Mouse (Mus musculus) spleen, postnatal 4 days (tissue): ENCODE measurements at regions not wholly inside any gene's neighbourhood (a gene's known extent, or its start where the extent isn't known, plus 50 kb on each side); places are given as distances from the start of the nearest gene placed in this dataset.
"Not testable (repeated sequence)": the region's sequence is repeated elsewhere in the genome, so short reads cannot be mapped to it uniquely, and the experiment has no call there.

Experiments
- DNase-seq, 2 experiments: peaks; one replicate each; pipeline ENCODE4 v3.0.0; 2022; ENCODE audit warnings: low spot score in 2 of 2

DNA sequence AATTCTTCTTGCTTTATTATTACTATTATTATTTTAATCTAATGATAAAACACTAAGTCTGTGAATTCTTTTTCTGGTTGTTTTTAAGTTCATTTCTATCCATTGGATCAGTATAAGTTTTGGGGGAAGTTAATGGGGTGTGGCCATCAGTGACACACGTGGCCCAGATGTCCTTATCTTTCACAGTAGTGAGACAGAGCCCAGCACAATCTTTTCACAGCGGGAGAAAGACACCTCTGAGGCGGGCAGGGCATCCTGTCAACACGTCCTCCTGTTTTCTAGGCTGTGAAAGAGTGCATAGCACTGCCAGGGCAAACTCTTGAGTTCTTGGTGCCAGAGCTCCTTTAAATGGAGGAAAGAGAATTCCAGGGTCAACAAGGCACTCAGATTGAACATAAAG, 162.1 kb downstream of the Ifng start:
- no peak for DNase-seq

GRCm38 (mm10) chr10:118603857-118604414, 163.1 kb downstream of the Ifng start:
- no peak for DNase-seq

DNA sequence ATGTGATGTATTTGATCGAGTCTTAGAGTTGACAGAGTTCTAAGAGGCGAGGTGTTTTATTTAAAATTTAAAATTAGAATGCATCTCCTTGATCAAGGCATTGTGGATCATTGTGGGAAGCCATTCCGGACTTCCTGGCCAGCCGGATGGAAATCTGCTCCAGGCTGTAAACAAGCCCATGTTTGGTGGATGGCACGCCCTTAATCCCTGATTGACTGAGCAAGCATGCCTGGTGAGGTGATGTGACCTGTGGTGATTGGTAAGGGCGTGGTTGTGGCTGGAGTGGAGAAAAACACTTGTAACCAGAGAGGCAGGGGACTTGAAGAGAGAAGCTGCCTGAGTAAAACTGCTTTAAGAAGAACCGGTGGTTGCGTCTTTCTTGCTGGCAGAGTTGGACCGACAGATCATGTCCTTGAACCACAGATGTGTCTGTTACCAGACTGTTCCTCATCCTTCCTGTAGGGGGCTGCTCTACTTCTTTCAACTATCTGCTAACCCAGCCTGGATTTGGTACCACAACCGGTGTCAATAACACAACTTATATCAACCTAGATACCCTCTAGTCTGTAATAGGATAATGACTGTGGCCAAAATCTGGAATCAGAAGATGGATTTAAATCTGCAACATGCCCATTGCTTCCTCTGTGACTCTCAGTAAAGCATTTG, 164.4 kb downstream of the Ifng start:
- no peak for DNase-seq

DNA sequence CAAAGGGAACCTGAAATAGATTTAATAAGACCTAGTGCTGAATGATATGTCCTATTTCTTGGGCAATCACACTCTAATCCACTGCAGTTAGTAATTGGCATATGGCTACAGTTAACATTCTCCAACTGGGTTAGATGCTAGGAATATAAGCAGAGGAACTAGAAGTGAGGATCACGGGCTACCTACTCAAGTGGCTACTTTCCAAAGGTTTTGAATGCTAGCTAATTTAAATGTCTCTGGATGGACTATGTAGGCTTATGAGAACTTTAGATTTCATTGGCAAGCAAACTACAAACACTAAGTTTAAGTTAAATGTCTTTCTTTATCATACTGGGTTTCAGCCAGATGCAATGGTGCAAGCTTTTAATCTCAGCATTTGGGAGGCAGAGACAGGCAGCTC, 166.6 kb downstream of the Ifng start:
- DNase-seq = no peak

- no peak for DNase-seq
Observed at GRCm38 (mm10) chr10:118608376-118609145, 167.7 kb downstream of the Ifng start.

DNA sequence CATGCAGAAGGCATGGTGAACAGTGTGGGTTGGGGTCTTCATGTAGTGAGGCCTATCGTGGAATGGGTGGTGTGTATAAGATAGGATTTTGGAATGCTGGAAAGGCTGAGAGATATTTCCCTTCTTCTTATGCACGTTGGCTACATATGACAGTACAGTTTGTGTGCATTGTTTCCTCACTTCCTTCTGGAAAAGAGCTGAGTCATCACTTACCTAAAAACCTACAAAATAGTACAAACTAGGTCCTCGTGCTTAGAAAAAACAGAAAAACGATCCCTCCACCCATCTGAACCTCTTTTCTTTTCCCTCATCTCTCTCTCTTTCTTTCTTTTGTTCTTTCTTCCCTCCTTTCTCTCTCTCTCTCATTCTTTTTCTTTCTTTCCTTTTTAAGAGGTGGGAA, 168.3 kb downstream of the Ifng start:
- DNase-seq = no peak

DNA sequence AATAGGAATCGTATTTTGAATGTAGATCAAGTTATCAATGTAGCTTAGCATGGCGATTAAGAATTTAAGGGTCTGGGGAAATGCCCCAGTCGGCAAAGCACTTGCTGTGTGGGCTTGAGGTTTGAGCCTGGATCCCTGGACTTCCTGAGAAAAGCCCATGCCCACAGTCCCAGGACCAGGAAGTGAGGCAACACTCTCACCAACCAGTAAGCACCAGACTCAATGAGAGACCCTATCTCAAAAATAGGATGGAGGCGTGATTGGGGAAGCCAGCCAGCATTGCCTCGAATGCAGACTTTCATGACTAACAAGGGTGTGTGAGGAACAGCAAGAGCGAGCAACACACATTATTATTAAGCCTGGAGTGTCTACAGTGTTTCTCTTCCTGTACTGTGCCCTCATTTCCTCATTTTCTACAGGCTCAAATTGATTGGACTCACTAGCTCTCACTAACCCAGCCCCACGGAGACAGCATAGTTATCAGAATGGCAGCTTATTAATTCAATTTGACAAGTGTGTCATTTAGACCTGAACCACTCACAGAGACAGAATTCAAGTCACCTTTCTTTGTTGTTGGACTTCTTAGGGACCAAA, 170.1 kb downstream of the Ifng start:
- no peak for DNase-seq

DNA sequence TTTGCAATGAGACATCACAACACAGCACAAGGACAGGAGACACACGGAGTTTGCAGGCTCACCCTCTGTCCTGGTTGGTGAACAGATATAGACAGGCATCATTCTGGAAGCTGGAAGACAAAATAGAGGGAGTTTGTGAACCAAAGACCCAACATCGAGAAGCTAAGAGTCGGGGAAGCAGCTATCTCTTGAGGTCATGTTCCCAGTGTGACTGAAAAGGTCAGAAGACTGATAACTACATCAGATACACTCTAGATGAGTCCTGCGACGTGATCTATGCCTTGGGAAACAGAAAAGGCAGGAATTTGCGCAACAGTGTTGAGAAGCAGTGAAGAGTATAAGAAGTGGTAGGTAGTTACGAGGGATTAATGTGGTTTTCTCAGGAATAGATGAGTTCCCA, 171.2 kb downstream of the Ifng start:
- no peak for DNase-seq

DNA sequence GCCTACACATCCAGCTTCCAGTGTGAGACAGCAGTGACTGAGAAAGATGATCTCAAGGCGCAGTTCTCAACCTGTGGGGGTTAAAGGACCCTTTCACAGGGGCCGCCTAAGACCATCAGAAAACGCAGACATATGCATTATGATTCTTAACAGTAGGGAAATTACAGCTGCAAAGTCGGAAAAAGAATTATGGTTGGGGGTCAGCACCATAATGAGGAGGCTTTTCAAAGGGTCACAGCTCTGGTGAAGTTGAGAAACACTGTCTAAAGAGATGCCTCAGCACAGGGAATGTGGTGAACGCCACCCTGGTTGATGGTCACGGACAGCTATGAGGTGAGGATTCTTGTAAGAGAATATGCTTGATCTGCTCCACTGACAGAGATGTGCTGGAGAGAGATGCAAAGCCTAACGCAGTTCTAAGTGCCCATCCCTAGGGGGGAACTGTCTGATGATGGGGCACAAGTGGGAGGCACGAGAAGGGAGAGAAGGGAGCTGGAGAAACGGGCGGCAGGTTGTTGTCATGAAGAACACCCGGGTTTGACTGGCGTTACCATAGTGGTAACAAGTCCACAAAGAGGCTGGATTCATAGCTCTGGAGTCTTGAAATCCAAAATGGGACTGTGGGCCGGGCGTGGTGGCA, 172.3 kb downstream of the Ifng start:
- no peak for DNase-seq

DNA sequence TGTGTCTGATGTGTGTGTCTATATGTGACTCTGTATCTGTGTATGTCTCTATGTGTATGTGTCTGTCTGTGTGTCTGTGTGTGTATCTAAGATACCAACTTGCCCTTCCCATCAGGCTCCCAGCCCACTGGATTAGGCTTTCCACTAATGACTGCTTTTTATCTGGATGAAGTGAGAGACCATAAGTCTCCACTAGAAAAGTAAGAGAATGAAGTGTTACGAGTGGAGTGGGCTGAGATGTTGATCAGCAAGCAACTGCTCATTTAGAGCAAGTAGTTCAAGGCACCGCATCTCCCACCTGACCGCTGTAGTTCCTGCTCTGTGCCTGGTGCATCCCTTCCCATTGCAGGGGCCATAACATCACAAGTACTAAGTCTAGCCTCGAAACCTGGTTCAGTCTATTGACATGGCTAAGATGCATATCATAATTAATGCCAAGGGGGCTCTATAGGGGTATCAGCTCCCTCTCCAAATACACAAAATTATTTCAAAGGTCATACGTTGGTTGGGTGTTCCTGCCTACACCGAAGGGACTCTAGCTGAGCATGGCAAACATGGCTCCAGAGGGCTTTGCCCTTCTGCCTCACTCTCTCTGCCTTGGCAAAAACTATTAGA, 173.5 kb downstream of the Ifng start:
- DNase-seq = no peak

GRCm38 (mm10) chr10:118615131-118616020, 174.5 kb downstream of the Ifng start:
- DNase-seq = no peak

DNA sequence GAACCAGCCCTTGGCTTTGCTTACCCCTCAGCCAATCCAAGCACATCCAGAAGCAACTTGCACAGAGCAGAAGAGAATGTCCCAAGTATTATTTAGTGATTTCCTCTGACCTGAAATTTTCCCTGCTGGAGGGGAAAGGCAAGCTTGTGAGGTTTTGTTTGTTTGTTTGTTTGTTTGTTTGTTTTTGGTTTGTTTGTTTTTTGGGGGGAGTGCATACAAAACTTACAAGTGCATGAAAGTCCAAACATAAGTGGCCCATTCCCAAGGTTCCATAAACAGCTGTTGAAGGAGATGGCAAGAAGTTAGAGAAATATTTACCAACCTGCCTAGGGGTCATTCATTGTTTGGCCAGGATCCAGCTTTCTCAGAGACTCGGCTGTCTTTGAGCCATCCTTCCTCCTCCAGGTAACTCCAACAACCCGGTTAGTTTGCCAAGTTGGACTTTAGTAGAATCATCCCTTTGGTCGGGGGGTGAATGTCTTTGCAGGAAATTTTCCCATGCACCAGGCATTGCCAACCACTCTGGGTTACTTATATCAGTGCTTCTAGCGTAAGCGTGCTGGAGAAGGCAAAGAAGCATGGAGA, 175.3 kb downstream of the Ifng start:
- DNase-seq = no peak

GRCm38 (mm10) chr10:118617291-118618044, 176.6 kb downstream of the Ifng start:
- DNase-seq = no peak

GRCm38 (mm10) chr10:118618251-118618650, 177.4 kb downstream of the Ifng start:
- DNase-seq = not testable (repeated sequence)

- DNase-seq = no peak
Observed at GRCm38 (mm10) chr10:118618766-118619600, 178.1 kb downstream of the Ifng start.

GRCm38 (mm10) chr10:118619601-118620000, 178.8 kb downstream of the Ifng start:
- no peak for DNase-seq

DNA sequence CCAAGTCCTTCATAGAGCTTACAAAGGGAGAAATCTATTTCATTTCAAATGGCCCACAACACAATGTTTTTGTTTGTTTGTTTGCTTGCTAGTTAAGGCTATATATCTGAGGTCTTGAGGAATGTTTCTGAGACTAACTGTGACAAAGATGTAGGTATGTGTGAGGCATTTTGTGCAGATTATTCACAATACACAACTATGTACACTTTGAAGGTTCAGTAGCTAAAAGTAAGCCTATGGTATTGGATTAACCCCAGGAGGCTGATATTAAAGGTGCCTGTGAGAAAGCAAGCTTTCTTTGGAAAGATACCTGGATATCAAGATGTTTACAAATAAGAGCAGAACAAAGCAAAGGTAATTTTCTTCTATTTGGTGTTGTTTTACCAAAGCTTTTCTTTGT, 179.8 kb downstream of the Ifng start:
- DNase-seq = no peak

DNA sequence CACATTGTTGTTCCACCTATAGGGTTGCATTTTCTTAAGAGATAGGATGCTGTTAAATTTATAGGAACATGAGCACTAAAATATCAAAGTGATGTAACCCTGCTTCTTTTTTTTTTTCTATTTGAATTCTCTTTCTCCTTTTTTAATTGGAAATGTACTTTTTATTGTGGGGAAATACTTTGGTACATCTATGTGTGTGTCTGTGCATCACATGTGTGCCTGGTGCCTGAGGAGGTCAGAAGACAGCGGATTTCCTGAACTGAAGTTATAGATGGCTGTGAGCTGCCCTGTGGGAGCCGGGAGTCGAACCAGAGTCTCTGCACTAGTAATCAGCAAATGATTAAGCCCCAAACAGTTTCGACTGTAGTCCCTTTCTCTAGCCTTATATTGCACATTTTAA, 180.7 kb downstream of the Ifng start:
- DNase-seq = no peak

DNA sequence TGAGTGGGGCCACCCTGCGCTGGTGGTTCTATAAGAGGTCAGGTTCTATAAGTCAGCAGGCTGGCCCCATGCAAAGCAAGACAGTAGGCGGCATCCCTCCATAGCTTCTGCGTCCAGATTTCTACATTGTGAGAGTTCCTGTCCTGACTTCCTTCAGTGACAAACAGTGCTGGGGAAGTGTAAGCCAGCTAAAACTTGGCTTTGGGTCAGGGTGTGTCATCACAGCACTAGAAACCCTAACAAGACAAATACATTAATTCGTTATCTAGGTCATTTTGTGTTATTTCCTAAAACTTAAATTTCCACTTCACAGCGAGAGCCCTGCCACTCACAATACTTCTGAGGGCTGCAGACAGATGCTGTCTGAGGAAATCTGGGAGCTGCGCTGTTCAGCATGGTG, 181.3 kb downstream of the Ifng start:
- no peak for DNase-seq
